Mouse (Mus musculus) hindbrain, postnatal 0 days (tissue): ENCODE measurements at regions not wholly inside any gene's neighbourhood (a gene's known extent, or its start where the extent isn't known, plus 50 kb on each side); places are given as distances from the start of the nearest gene placed in this dataset.

Experiments
- ATAC-seq: fragments of 200-750 bp; cut with Nextera tagmentation; 2 replicates; pipeline ENCODE4 v1.8.0; 2017; ENCODE audit warnings: mild to moderate bottlenecking, moderate TSS enrichment, moderate library complexity
- DNase-seq: peaks from one replicate; pipeline ENCODE4 v3.0.0-alpha.2; 2015; ENCODE audit warnings: low spot score
- H3K27ac ChIP-seq: fragments of 300-500 bp; sonication (generic); 2 replicates; pipeline ENCODE4 v1.5.1; 2014; ENCODE audit warnings: mild to moderate bottlenecking
- H3K27me3 ChIP-seq: fragments of 300-500 bp; sonication (generic); 2 replicates; pipeline ENCODE4 v1.6.1; 2014; ENCODE audit warnings: low read length, mixed read lengths; ENCODE audit not compliant: insufficient read depth
- H3K36me3 ChIP-seq: fragments of 300-500 bp; sonication (generic); 2 replicates; pipeline ENCODE4 v1.6.1; 2014; ENCODE audit warnings: low read length, mixed read lengths; ENCODE audit not compliant: insufficient read depth
- H3K4me1 ChIP-seq: fragments of 300-500 bp; sonication (generic); 2 replicates; pipeline ENCODE4 v1.6.1; 2014; ENCODE audit warnings: antibody characterized with exemption, low read length, mixed read lengths; ENCODE audit not compliant: insufficient read depth
- H3K4me2 ChIP-seq: fragments of 300-500 bp; sonication (generic); 2 replicates; pipeline ENCODE4 v1.6.1; 2014; ENCODE audit warnings: low read depth, mild to moderate bottlenecking, low read length, moderate library complexity, mixed read lengths
- H3K4me3 ChIP-seq: fragments of 300-500 bp; sonication (generic); 2 replicates; pipeline ENCODE4 v1.5.1; 2014; ENCODE audit warnings: low read length
- H3K9ac ChIP-seq: fragments of 300-500 bp; sonication (generic); replicated peaks from 2 replicates; pipeline ENCODE4 v1.6.1; 2014; ENCODE audit warnings: mild to moderate bottlenecking, low read length, moderate library complexity, mixed read lengths
- H3K9me3 ChIP-seq: fragments of 300-500 bp; sonication (generic); 2 replicates; pipeline ENCODE4 v1.6.1; 2016; ENCODE audit warnings: low read length, mixed read lengths
- CTCF ChIP-seq: IDR thresholded peaks from 2 replicates; pipeline ENCODE4 v1.5.1; 2016; ENCODE audit warnings: antibody characterized with exemption, control low read depth, low read depth
- WGBS: fragments of 180-500 bp; shearing (Covaris S2); extraction: QIAGEN DNeasy Blood & Tissue Kit; methylation state at CpG from one replicate; pipeline ENCODE4 v1.1.7; 2014; 5-methylcytosine and 5-hydroxymethylcytosine counted together

DNA sequence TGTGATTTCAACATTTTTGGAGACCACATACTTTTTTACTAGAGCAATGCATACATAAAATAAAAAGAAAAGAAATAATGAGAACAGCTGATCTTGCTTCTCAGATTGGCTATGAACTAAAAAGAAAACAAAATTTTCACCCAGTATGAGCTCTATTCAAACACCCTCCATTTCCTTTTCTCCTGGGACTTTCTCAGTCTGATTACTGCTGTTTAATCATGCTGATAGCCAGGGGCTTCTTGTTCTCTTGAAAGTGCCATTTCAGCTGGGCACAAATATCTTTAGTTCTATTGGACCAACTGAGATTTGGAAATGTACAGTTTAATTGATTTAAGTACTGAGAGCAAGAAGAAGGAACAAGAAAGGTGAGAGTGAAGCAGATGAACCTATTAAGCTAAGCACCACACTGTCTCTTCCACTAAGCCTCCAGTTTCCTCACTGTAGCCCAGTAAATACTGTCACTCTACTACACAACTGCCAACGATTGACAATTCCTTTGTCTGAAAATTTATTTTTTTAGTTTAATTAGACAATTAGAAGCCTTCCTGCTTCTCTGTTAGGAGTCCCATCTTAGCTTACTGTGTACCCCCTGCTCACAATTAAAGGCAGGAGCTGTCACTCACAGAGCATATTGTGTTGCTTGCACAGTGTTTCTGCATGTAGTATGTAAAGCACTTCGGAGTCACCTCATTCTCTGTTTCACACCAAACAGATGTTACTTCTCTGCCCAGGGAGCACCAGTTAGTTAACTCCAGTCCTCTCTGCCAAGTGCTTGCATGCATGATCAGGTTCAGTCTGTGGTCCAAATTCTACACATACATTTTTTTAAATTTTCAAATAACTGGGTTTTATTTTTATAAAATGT lies 650.6 kb upstream of the Cntnap2 start:
- 48% methylated on average over 2 of the region's 2 CpGs for WGBS
- TF ChIP-seq CTCF: no peak
- Histone ChIP-seq H3K9me3 (no peaks in the 10 kb centered on the region), H3K4me3 (no peak overlapping the region), H3K36me3 (no peaks in the 10 kb centered on the region), H3K27me3 (no peaks in the 10 kb centered on the region), H3K9ac (no peak overlapping the region), H3K4me2 (no peak overlapping the region), H3K4me1 (0 out of 2 replicates have a peak, but pooled peaks cover 5% of the 10 kb centered on the region), H3K27ac (no peak overlapping the region)
- ATAC-seq (no peak), DNase-seq (peak; percentile 12)
